Mouse (Mus musculus): ENCODE data around the gene Daxx. TPM values are rescaled to one million over a fixed set of nuclear protein-coding genes. Genes with fewer than 3 reads are reported as not detected.
"Not testable (repeated sequence)": the region's sequence is repeated elsewhere in the genome, so short reads cannot be mapped to it uniquely, and the experiment has no call there.

The Daxx gene
- total RNA-seq, 2 experiments from 2014 or later: 21.9 to 24.9 TPM

DNA sequence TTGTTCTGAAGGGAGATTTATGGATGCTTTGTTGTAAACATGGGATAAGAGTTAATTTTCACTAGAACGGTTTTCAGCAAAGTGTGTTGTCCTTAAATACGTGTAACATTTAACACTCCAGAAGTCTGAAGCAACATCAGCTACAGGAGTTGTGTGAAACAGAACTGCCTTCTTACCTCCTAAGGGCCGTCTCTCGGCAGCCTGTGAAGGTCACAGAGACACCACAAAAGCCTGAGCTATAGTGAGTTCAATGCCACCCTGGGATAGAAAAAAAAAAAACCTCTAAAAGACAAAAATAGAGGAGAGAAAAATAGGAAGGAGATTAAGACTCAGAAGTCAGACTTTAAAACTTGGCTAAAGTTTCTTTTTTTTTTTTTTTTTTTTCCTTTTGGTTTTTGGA lies 7.1 kb upstream of the Daxx start:
- DNase-seq (ENCODE audit: low spot score in 2 of 2): no peak

DNA sequence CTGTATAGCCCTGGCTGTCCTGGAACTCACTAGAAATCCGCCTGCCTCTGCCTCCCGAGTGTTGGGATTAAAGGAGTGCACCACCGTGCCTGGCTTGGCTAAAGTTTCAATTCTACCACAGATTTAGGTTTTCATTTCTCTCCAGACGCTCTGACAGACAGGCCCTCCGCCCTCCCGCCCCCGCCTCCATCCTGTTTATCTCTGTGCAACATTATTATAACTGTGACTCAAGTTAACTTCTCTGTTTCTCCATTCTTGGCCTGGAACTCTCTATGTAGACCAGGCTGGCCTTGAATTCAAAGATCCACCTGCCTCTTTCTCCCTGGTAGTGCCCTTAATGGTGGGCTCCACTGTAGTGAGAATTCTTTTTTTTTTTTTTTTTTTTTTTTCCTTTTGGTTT lies 6.7 kb upstream of the Daxx start:
- DNase-seq (ENCODE audit: low spot score in 2 of 2): no peak

DNA sequence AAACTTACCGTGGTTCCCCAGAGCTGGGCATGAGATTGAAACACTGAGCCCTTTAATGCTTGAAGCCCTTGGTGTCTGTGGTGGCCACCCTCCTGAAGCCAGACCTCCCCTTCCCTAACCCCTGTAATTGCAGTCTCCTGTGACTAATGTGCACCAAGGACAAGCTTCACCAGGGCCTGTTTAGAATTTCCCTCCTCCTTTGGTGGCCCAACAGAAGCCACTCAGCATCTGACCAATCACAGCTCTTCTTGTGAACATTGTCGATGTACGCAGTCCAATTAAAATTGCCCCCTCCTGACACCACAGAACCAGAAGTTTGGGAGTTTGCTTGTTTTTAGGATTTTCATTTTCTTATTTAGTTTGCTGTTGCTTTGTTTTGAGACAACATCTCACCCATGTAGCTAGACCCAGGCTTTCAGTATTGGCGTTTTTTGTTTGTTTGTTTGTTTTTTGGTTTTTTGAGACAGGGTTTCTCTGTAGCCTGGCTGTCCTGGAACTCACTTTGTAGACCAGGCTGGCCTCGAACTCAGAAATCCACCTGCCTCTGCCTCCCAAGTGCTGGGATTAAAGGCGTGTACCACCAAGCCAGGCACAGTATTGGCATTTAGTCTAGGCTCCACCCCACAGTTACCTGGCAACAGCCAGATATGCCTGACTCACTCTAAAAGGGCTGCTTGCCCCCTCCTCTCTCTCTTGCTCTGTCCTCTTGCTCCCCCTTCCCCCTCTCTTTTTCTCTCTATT lies 5.1 kb upstream of the Daxx start:
- not testable (repeated sequence) for DNase-seq (ENCODE audit: low spot score in 2 of 2)

DNA sequence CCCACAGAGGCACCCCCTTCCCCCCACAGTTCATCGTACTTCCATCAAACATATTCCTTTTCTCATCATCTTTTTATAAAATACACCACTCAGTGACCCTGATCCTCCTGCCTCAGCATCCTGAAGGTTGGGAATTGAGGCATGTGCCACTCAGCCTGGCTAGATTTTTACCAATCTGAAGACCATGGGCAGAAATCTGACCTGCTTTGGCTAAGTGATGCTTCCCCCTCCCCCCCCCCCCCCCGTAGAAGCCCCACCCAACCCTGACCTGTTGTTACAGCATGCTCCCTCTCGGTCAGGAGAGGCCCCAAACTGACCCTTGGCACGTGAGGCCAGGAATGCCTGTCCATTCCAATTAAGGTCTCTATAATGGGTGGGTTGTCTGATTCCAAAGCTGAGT lies 4.4 kb upstream of the Daxx start, which contains the start of gene Platr17:
Gene Platr17 (plus strand): TSS at position 301 of the 400 bp plus-strand sequence.
- not testable (repeated sequence) for DNase-seq (ENCODE audit: low spot score in 2 of 2)

DNA sequence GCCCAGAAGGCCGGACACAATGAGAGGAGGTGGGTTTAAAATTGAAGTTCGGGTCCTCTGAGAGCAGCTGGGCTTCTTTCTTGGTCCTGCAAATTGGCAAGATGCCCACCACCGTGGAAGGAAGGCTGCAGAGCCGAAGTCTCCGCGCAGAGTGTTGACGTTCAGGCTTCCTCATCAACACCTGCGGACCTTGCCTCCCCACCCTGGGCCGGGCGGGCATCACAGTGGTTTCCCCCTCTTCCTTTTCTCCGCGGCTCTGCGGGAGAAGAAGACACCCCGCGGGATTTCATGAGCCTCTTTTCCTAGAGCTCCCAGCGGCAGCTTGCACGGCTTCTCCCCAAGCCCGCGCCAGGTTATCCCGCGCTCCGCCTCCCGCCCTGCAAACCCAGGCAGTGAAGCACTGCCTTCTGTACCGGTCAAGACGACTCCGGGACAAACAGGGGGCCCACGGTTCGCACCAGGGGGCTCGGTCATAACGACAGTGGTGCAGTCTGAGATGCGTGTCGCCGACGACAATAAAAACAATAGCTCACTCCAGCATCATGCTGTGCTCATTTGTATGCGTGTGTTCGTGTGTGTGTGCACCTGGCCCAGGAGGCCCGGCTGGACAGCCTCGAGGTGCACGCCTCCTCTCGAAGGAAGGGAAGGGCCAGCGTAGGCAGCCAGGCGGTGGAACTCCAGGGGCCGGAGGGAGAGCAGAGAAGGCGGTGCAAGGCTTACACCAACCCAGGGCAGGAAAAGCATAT lies 710 bp upstream of the Daxx start:
- DNase-seq (ENCODE audit: low spot score in 2 of 2): peak in 1 of 2 experiments; percentile 45

DNA sequence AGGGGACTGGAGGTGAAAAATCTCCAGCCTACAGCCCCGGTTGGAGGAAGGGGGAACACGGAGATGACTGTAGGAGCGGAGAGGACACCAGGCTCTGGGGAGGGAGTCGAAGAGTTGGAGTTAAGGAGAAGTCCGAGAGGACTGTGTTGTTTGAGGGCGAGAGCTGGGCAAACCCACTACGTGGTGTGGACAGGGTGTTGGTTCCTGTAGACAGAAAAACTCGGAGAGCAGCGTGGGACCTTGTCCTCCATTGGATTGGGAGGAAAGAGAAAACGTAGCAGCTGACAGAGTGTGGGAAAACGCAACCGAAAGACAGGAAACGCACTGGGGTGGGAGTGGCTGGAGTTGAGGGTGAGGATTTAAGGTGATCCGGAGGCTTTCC lies 646 bp downstream of the Daxx start:
- DNase-seq (ENCODE audit: low spot score in 2 of 2): no peak

DNA sequence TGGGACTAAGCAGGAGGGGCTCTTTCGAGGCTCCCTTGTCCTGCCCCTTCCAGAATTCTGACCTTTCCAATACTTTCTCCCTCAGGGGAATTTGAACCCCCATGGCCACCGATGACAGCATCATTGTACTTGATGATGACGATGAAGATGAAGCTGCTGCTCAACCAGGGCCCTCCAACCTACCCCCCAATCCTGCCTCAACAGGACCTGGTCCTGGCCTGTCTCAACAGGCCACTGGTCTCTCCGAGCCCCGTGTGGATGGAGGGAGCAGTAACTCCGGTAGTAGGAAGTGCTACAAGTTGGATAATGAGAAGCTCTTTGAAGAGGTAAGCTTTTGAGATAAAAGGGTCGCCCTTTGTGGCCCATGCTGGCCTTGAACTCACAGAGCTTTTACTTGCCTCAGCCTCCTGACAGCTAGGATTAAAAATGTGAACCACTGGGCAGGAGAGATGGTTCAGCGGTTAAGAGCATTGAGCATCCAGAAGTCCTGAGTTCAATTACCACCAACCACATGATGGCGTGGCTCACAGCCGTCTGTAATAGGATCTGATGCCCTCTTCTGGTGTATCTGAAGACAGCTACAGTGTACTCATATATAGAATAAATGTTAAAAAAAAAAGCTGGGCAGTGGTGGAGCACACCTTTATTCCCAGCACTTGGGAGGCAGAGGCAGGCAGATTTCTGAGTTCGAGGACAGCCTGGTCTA lies 1.3 kb downstream of the Daxx start:
- DNase-seq (ENCODE audit: low spot score in 2 of 2): no peak

DNA sequence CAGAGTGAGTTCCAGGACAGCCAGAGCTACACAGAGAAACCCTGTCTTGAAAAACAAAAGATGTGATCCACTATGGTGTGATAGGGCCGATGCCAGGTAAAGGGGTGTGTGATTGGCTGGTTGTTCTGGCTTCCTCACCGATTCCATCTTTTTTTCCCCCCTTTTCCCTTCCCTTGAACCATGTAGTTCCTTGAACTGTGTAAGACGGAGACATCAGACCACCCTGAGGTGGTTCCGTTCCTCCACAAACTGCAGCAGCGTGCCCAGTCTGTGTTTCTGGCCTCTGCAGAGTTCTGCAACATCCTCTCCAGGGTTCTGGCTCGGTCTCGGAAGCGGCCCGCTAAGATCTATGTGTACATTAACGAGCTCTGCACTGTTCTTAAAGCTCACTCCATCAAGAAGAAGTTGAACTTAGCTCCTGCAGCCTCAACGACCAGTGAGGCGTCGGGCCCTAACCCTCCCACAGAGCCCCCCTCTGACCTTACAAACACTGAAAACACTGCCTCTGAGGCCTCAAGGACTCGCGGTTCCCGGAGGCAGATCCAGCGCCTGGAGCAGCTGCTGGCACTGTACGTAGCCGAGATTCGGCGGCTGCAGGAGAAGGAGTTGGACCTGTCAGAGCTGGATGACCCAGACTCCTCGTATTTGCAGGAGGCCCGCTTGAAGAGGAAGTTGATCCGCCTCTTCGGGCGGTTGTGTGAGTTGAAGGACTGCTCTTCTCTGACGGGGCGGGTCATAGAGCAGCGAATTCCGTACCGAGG lies 2.0 kb downstream of the Daxx start:
- no peak for DNase-seq (ENCODE audit: low spot score in 2 of 2)

DNA sequence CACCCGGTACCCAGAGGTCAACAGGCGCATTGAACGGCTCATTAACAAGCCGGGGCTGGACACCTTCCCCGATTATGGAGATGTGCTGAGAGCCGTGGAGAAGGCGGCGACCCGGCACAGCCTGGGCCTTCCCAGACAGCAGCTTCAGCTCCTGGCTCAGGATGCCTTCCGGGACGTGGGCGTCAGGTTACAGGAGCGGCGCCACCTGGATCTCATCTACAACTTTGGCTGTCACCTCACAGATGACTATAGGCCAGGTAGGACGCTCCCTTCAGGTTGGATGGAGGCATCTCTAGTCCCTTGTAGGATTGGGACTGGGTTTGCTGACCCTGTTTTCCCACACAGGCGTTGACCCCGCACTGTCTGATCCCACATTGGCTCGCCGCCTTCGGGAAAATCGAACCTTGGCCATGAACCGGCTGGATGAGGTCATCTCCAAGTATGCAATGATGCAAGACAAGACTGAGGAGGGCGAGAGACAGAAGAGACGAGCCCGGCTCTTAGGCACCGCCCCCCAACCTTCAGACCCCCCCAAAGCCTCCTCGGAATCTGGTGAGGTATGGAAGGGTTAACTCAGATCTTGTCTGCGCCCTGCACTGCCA lies 2.7 kb downstream of the Daxx start:
- DNase-seq (ENCODE audit: low spot score in 2 of 2): no peak

DNA sequence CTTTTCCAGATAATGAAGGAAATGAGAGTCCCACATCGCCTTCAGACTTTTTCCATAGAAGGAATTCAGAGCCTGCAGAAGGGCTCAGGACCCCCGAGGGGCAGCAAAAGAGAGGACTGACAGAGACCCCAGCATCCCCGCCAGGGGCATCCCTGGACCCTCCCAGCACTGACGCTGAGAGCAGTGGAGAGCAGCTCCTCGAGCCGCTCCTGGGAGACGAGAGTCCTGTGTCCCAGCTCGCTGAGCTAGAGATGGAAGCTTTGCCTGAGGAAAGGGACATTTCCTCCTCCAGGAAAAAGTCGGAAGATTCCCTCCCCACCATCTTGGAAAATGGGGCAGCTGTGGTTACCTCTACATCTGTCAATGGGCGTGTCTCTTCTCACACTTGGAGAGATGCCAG lies 4.0 kb downstream of the Daxx start:
- DNase-seq (ENCODE audit: low spot score in 2 of 2): no peak

DNA sequence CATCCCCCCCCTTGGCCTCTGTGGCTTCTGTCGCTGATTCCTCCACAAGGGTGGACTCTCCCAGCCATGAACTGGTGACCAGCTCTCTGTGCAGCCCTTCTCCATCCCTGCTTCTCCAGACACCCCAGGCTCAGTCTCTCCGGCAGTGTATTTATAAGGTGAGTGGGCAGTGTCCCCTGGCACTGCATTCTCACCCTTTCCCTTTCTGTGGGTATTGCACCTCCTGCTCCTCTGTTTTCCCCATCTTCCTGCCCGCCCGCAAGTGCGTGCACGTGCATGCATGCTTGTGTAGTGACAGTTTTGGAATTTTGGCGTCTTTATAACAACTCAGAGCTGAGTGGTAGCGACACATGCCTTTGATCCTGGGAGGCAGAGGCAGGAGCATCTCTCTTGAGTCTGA lies 4.7 kb downstream of the Daxx start:
- DNase-seq (ENCODE audit: low spot score in 2 of 2): no peak

DNA sequence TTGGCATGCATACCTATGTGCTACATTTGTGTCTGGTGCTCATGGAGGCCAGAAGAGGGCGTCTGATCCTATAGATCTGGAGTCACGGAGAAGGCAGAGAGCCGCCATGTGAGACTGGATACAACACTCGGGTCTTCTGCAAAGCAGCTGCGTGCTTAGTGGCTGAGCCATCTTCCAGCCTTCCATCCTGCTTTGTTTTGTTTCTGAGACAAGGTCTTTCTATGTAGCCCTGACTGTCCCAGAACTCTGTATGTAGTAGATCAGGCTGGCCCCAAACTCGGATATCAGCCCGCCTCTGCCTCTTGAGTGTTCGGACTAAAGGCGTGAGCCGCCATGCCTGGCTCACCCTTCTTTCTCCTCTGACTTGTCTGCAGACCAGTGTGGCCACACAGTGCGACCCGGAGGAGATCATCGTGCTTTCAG lies 5.8 kb downstream of the Daxx start:
- no peak for DNase-seq (ENCODE audit: low spot score in 2 of 2)

DNA sequence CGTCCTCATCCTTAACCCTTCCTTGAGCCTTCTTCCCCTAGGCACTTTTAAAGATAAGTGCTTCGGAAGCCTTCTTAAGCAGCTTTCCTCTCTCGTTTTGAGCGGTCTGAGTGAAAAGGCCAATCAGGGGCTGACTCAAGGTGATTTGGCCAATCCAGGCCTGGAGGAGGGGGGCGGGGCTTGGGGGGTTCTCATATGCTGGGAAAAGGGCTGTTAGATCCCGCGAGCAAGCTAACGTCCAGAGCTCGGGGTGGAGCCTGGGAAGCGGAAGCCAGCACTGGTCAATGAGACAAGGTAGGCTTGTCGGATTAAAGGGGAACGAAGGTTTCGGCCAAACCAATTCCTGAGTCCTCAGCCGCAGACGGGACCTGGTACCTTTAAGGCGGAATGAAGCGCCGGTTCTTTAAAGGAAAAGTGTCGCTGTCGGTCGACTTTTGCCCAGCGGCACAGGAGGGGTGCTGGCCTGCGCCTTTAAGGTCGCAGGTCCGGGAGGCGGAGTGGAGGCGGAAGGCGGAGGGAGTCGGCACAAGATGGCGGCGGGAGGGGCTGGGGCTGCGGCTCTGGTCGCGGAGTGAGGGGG lies 6.5 kb downstream of the Daxx start, which contains the start of the genes Tapbp and Zbtb22:
Gene Tapbp (plus strand): TSS at position 229 of the 580 bp plus-strand sequence.
Gene Zbtb22 (plus strand): TSS at position 234 of the 580 bp plus-strand sequence.
- DNase-seq (ENCODE audit: low spot score in 2 of 2): peak; percentile 81 to 92

DNA sequence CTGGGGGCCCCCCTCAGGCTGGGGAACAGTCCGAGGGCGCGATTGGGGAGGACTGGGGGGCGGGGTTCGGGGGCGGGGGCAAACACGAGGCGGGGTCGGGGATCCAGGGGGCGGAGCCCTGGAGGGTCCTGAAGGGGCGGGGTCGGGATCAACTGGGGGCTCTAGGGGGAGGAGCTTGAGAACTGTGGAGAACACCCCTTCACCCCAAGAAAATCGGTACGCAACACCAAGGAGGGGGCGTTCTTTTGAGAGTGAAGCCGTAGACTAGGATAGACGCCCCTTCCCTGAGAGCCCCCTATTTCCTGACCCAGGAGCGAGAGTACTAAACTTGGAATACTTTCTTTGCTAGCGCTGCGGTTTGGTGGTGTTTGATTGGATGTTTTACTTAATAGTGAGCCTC lies 7.1 kb downstream of the Daxx start:
- no peak for DNase-seq (ENCODE audit: low spot score in 2 of 2)

DNA sequence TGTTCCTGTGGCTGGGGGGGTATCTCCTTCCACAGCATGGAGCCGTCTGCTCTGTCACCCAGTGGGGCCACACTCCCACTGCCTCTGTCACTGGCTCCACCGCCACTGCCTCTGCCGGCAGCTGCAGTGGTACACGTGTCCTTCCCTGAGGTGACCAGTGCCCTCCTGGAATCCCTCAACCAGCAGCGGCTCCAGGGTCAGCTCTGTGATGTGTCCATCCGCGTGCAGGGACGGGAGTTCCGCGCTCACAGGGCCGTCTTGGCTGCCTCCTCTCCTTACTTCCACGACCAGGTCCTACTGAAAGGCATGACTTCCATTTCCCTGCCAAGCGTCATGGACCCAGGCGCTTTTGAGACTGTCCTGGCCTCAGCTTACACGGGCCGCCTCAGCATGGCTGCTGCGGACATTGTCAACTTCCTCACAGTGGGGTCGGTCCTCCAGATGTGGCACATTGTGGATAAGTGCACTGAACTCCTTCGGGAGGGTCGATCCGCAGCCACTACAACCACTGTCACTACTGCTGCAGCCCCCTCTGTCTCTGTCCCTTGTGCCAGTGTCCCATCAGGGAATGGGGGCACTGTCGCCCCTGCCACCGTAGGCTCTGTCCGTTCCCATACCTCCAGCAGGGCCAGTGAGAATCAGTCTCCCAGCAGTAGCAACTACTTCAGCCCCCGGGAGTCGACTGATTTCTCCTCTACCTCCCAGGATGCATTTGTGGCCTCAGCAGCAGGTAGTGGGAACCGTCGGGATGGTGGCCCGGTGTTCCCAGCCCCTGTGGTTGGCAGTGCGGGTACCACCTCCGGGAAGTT lies 7.8 kb downstream of the Daxx start:
- no peak for DNase-seq (ENCODE audit: low spot score in 2 of 2)

DNA sequence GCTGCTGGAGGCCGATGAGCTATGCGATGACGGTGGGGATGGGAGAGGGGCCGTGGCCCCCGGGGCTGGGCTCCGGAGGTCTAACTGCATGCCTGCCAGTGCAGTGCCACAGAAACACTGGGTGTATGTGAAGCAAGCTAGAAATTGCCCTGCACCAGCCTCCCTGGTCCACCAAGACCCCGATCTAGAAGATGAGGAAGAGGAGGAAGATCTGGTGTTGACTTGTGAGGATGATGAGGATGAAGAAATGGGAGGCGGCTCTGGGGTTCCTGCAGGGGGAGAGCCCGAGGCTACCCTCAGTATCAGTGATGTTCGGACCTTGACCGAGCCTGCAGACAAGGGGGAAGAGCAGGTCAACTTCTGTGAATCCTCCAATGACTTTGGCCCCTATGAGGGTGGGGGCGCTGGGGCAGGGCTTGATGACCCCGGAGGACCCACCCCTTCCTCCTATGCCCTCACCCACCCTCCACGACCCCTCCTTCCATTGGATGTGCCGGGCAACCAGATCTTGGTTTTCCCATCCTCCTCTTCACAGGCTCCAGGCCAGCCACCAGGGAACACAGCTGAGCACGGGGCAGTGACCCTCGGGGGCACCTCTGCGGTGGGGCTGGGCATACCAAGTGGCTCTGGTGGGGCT lies 8.6 kb downstream of the Daxx start:
- no peak for DNase-seq (ENCODE audit: low spot score in 2 of 2)

DNA sequence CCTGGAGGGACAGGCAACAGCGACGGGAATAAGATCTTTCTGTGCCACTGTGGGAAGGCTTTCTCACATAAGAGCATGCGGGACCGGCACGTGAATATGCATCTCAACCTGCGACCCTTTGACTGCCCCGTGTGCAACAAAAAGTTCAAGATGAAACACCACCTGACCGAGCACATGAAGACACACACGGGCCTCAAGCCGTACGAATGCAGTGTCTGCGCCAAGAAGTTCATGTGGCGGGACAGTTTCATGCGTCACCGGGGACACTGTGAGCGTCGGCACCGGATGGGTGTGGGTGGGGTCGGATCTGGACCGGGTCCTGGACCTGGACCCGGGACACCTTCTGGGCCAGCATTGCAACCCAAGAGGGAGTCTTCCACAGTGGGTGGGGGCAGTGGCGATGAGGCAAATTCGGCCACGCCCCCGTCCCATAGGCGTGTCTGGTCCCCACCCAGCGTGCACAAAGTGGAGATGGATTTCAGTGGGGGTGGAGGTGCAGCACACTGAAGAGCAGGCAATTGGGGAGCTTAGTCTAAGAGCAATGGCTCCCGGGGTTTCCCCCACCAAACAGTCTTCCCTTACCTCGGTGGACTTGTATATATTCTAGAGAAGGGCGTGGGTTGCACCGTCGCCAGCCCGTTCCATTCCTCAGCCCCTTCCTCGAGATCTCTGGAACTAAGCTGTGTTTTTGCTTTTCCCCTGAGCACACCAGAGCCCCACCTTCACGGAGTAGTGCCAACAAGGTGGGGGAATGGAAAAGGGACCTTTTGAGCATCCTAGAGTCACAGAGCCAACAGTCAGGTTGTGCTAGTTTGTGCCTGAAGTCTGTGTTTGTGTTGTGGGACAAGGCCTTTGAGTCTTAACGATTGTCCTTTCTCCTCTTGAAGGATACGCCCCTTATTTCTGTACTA lies 9.3 kb downstream of the Daxx start:
- no peak for DNase-seq (ENCODE audit: low spot score in 2 of 2)

Measured in gastrocnemius, postnatal 4 days (tissue).